Comparison of ENCODE assay signal across 12 mouse cellular contexts in the genomic region with DNA sequence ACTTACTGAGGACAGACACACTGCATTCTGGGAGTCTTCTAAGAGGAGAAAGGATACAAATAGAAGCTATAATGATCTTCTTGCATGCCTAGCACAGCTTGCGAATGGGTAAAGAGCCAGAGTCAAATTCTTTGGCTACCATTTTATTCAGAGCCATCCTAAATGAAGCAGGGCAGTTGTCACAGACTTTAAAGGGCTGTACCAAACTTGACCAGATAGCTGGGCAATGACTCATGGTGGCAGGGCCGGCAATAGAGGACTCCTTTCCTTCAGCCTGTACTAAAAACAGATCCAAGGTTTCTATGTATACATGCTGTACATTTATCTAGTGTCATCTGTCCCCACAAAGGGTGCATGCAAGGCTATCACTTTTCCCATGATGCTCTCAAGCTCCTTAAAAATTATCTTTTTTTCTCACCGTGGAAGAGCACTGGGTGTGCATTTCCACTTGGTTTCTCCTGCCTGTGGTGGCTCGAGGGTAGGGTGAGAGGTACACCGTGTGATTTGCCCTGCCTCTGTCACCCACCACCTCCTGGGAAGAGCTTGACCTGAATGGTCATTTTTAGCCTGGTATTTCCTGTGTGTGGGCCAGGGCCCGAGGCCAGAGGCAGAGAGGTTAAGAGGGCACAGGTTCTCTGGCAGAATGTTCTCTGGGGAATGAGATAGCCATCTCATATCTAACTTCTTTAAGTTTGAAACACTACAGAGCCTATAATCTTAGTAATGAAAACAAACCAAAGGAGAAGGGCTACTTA. TPM values are rescaled to one million over a fixed set of nuclear protein-coding genes. Genes with fewer than 3 reads are reported as not detected.
DNase-seq lines count a peak whose midpoint lies in the region; ATAC-seq and TF ChIP-seq lines count a peak whose summit lies in the region.
"Had no signal": no experiment of that assay in that cellular context is flagged by ENCODE, and none has a peak within 500 bp of the region (broad histone marks: within the 10 kb centered on the region; RNA-seq: fewer than 3 reads in every experiment).

No protein-coding gene starts in this region.

- no peak for DNase-seq in liver, embryonic 13.5 days
- no peak for DNase-seq in liver, embryonic 11.5 days (ENCODE audit: low spot score)
- DNase-seq in adrenal gland, adult 8-10 months = peak; percentile 6
- DNase-seq in kidney, adult 2 months = peak; percentile 62
- peak; percentile 14 for DNase-seq in skeletal muscle tissue, adult 2 months (ENCODE audit: low read depth, low spot score)
- DNase-seq in MN1 (ENCODE audit: low spot score) = no peak
- no peak for DNase-seq in retina, postnatal 1 day
- DNase-seq: right cerebral cortex, postnatal 25 days had no signal

- H3K4me1 ChIP-seq in liver, embryonic 13.5 days (replicated peaks) = peaks cover 8% of the 10 kb centered on the region
- H3K4me1 ChIP-seq in liver, embryonic 11.5 days (replicated peaks; ENCODE audit: control insufficient read depth, insufficient read depth, low read length) = no peaks in the 10 kb centered on the region
- peaks cover 21% of the 10 kb centered on the region; the same call in 1 of the 2 replicates for H3K4me1 ChIP-seq in kidney, adult 2 months (ENCODE audit: control insufficient read depth, insufficient read depth, low read length)
- H3K4me1 ChIP-seq: forebrain, embryonic 13.5 days; hindbrain, embryonic 15.5 days; neural tube, embryonic 13.5 days had no signal

- no peak overlapping the region for H3K27ac ChIP-seq in liver, embryonic 13.5 days
- no peak overlapping the region for H3K27ac ChIP-seq in liver, embryonic 11.5 days (ENCODE audit: low read depth, low read length)
- peak overlapping the region; percentile 79 for H3K27ac ChIP-seq in kidney, adult 2 months (ENCODE audit: insufficient read depth, low read depth, low read length)
- H3K27ac ChIP-seq: forebrain, embryonic 13.5 days; hindbrain, embryonic 15.5 days; limb, embryonic 12.5 days; neural tube, embryonic 13.5 days had no signal

- no peaks in the 10 kb centered on the region for H3K36me3 ChIP-seq in liver, embryonic 13.5 days
- H3K36me3 ChIP-seq in liver, embryonic 11.5 days (ENCODE audit: control insufficient read depth, insufficient read depth, low read length) = no peaks in the 10 kb centered on the region
- H3K36me3 ChIP-seq in kidney, adult 2 months (ENCODE audit: control insufficient read depth, insufficient read depth, low read length) = no peaks in the 10 kb centered on the region
- H3K36me3 ChIP-seq: hindbrain, embryonic 15.5 days; limb, embryonic 12.5 days; neural tube, embryonic 13.5 days had no signal

- H3K27me3 ChIP-seq in liver, embryonic 13.5 days = peaks cover 13% of the 10 kb centered on the region; the same call in 1 of the 2 replicates
- peaks cover 15% of the 10 kb centered on the region for H3K27me3 ChIP-seq in liver, embryonic 11.5 days (replicated peaks; ENCODE audit: control insufficient read depth, insufficient read depth, low read length)
- no peaks in the 10 kb centered on the region for H3K27me3 ChIP-seq in kidney, adult 2 months (replicated peaks; ENCODE audit: control insufficient read depth, insufficient read depth, low read length)

- WGBS in liver, embryonic 13.5 days (ENCODE audit: insufficient replicate concordance) = 34% methylated on average over 6 of the region's 6 CpGs
- 41% methylated on average over 6 of the region's 6 CpGs for WGBS in liver, embryonic 11.5 days
- 21% methylated on average over 6 of the region's 6 CpGs for WGBS in kidney, adult 2 months

- H3K9ac ChIP-seq in liver, embryonic 13.5 days = no peak overlapping the region
- H3K9ac ChIP-seq in liver, embryonic 11.5 days (ENCODE audit: low read depth, low read length) = no peak overlapping the region
- H3K9ac ChIP-seq: forebrain, embryonic 13.5 days; hindbrain, embryonic 15.5 days; limb, embryonic 12.5 days; neural tube, embryonic 13.5 days had no signal

- no peak overlapping the region for H3K4me3 ChIP-seq in liver, embryonic 13.5 days (replicated peaks)
- H3K4me3 ChIP-seq in liver, embryonic 11.5 days (ENCODE audit: low read depth, low read length) = no peak overlapping the region
- no peak overlapping the region for H3K4me3 ChIP-seq in kidney, adult 2 months (ENCODE audit: insufficient read depth, low read depth, low read length)
- H3K4me3 ChIP-seq: forebrain, embryonic 13.5 days; hindbrain, embryonic 15.5 days; limb, embryonic 12.5 days; neural tube, embryonic 13.5 days had no signal

- no peak for TF ChIP-seq POLR2A in kidney, adult 2 months (IDR thresholded peaks at IDR 0.05; ENCODE audit: low read depth, low read length)

- TF ChIP-seq CTCF in kidney, adult 2 months (conservative IDR thresholded peaks at IDR 0.05; ENCODE audit: insufficient read depth, insufficient read length, low read depth, low read length) = no peak

- H3K4me2 ChIP-seq in liver, embryonic 13.5 days = no peak overlapping the region
- no peak overlapping the region for H3K4me2 ChIP-seq in liver, embryonic 11.5 days
- H3K4me2 ChIP-seq: forebrain, embryonic 13.5 days; hindbrain, embryonic 15.5 days; limb, embryonic 12.5 days; neural tube, embryonic 13.5 days had no signal

- no peaks in the 10 kb centered on the region for H3K9me3 ChIP-seq in liver, embryonic 13.5 days (replicated peaks)
- no peaks in the 10 kb centered on the region for H3K9me3 ChIP-seq in liver, embryonic 11.5 days (ENCODE audit: control insufficient read depth, low read length)
- H3K9me3 ChIP-seq: forebrain, embryonic 13.5 days; hindbrain, embryonic 15.5 days; limb, embryonic 12.5 days; neural tube, embryonic 13.5 days had no signal

- ATAC-seq in liver, embryonic 13.5 days (ENCODE audit: low read depth) = peak; percentile 41; the same call in 1 of the 2 replicates
- no peak; the same call in 1 of the 2 replicates for ATAC-seq in liver, embryonic 11.5 days (replicated peaks; ENCODE audit: low FRiP score)
- ATAC-seq: forebrain, embryonic 13.5 days had no signal

RNA-seq across cellular contexts. Expression of a gene that starts 26.7 kb away (rescaled TPM):
- 23.9 and 29.3 TPM in 2 replicates for polyA plus RNA-seq in liver, embryonic 13.5 days (2015; fragmentation: Nextera tagmentation; extraction: Ambion mirVana)
- polyA plus RNA-seq in liver, embryonic 11.5 days (2014; fragmentation: Nextera tagmentation; extraction: Ambion mirVana) = 19.6 and 20.6 TPM in 2 replicates
- total RNA-seq in adrenal gland, adult 8-10 months (2022) = 10 to 100 TPM; 14.7 to 18.3 (median 15.9) TPM
- polyA plus RNA-seq in kidney, adult 2 months (2012; rRNA removed) = 4.5 and 6.0 TPM in 2 replicates

RNA-seq across cellular contexts. Expression of a gene that starts 26.9 kb away (rescaled TPM):
- polyA plus RNA-seq in liver, embryonic 13.5 days (2015; fragmentation: Nextera tagmentation; extraction: Ambion mirVana) = 46.6 and 47.4 TPM in 2 replicates
- 50.3 and 53.6 TPM in 2 replicates for polyA plus RNA-seq in liver, embryonic 11.5 days (2014; fragmentation: Nextera tagmentation; extraction: Ambion mirVana)
- 10 to 100 TPM; 28.6 to 32.0 (median 30.3) TPM for total RNA-seq in adrenal gland, adult 8-10 months (2022)
- 7.9 and 11.0 TPM in 2 replicates for polyA plus RNA-seq in kidney, adult 2 months (2012; rRNA removed)

Comparison
In these comparisons a context has a peak if more than half of its experiments do, and no peak if none do; other contexts are left out.
1. DNase-seq: peak in adrenal gland, adult 8-10 months (single experiment), kidney, adult 2 months (single experiment) and skeletal muscle tissue, adult 2 months (single experiment); none in liver, embryonic 13.5 days (single experiment), liver, embryonic 11.5 days (single experiment), MN1 (single experiment) and retina, postnatal 1 day (single experiment).